Mouse (Mus musculus): Measurements from ENCODE around the gene Gphn. TPM values are rescaled to one million over a fixed set of nuclear protein-coding genes. Genes with fewer than 3 reads are reported as not detected.

The Gphn gene
- total and polyA plus RNA-seq, 3 experiments, result 13.9 to 22.4 (median 18.2) TPM

- peaks cover 0 to 9% of the 10 kb centered on the region in 2 experiments; a peak in 2 of 4 replicates for H3K4me1 ChIP-seq (ENCODE audit: control insufficient read depth in 1 of 2, insufficient read depth in 2 of 2)
- in situ Hi-C loops (cut with MboI; ENCODE audit: low pct_ligation_motif_present, low pct_unique_long_range_greater_than_20kb, low sequenced_read_pairs) (no loop called here), dilution Hi-C loops (cut with MboI; ENCODE audit: extremely low pct_ligation_motif_present, extremely low pct_unique_long_range_greater_than_20kb, low sequenced_read_pairs) (no loop called here)
- H3K4me3 ChIP-seq (replicated peaks in 1 of 3; ENCODE audit: low read depth in 2 of 3, low read length in 2 of 3, poor library complexity in 1 of 3), result no peak overlapping the region
- no peak for DNase-seq (ENCODE audit: extremely low read depth)
- peaks cover 0 to 2% of the 10 kb centered on the region in 2 experiments for H3K36me3 ChIP-seq (replicated peaks in 1 of 2; ENCODE audit: control insufficient read depth in 1 of 2, insufficient read depth in 1 of 2, low read length in 1 of 2)
- TF ChIP-seq MXI1 (IDR thresholded peaks at IDR 0.05; ENCODE audit: low read depth, low read length) (no peak), UBTF (IDR thresholded peaks at IDR 0.05; ENCODE audit: low read depth, low read length) (no peak), NELFE (IDR thresholded peaks at IDR 0.05; ENCODE audit: low read depth, low read length) (no peak), USF1 (IDR thresholded peaks at IDR 0.05; ENCODE audit: low read depth, low read length) (no peak)
- no peaks in the 10 kb centered on the region for H3K79me2 ChIP-seq (replicated peaks; ENCODE audit: control insufficient read depth, extremely low read depth, insufficient read depth, poor library complexity, severe bottlenecking)
- no peak overlapping the region for H3K4me2 ChIP-seq (ENCODE audit: insufficient read depth, low read depth, poor library complexity, severe bottlenecking)
- H3K9me3 ChIP-seq (replicated peaks; ENCODE audit: low read length), result no peaks in the 10 kb centered on the region
- H3K9ac ChIP-seq (ENCODE audit: insufficient read depth, low read depth), result no peak overlapping the region
- H3K27me3 ChIP-seq (replicated peaks), result no peaks in the 10 kb centered on the region
- no peak overlapping the region for H3K27ac ChIP-seq (ENCODE audit: insufficient read depth, low read depth)
These were observed 417.5 kb downstream of the Gphn start for GRCm38 (mm10) chr12:78643691-78644090.

GRCm38 (mm10) chr12:78645282-78645681 is 419.1 kb downstream of the Gphn start:
- Histone ChIP-seq H3K36me3 (replicated peaks in 1 of 2; ENCODE audit: control insufficient read depth in 1 of 2, insufficient read depth in 1 of 2, low read length in 1 of 2) (no peaks in the 10 kb centered on the region), H3K9ac (ENCODE audit: insufficient read depth, low read depth) (no peak overlapping the region), H3K27me3 (replicated peaks) (no peaks in the 10 kb centered on the region), H3K9me3 (replicated peaks; ENCODE audit: low read length) (no peaks in the 10 kb centered on the region), H3K4me3 (replicated peaks in 1 of 3; ENCODE audit: low read depth in 2 of 3, low read length in 2 of 3, poor library complexity in 1 of 3) (no peak overlapping the region), H3K79me2 (replicated peaks; ENCODE audit: control insufficient read depth, extremely low read depth, insufficient read depth, poor library complexity, severe bottlenecking) (no peaks in the 10 kb centered on the region), H3K27ac (ENCODE audit: insufficient read depth, low read depth) (no peak overlapping the region), H3K4me2 (ENCODE audit: insufficient read depth, low read depth, poor library complexity, severe bottlenecking) (no peak overlapping the region), H3K4me1 (ENCODE audit: control insufficient read depth in 1 of 2, insufficient read depth in 2 of 2) (peaks cover 0 to 9% of the 10 kb centered on the region in 2 experiments; a peak in 2 of 4 replicates)
- no peak for DNase-seq (ENCODE audit: extremely low read depth)
- in situ Hi-C loops (cut with MboI; ENCODE audit: low pct_ligation_motif_present, low pct_unique_long_range_greater_than_20kb, low sequenced_read_pairs) (no loop called here), dilution Hi-C loops (cut with MboI; ENCODE audit: extremely low pct_ligation_motif_present, extremely low pct_unique_long_range_greater_than_20kb, low sequenced_read_pairs) (no loop called here)
- TF ChIP-seq SMC3 (IDR thresholded peaks at IDR 0.05; ENCODE audit: low read depth, low read length) (no peak), HCFC1 (IDR thresholded peaks at IDR 0.05; ENCODE audit: low read depth, low read length) (no peak), ZNF384 (IDR thresholded peaks at IDR 0.05; ENCODE audit: low read depth, low read length) (no peak), ZMIZ1 (IDR thresholded peaks at IDR 0.05; ENCODE audit: low read depth, low read length) (no peak), GABPA (IDR thresholded peaks at IDR 0.05; ENCODE audit: insufficient replicate concordance, low read depth, low read length) (no peak), MEF2A (IDR thresholded peaks at IDR 0.05; ENCODE audit: borderline replicate concordance, low read depth, low read length) (no peak), PAX5 (IDR thresholded peaks at IDR 0.05; ENCODE audit: low read length) (no peak), USF1 (IDR thresholded peaks at IDR 0.05; ENCODE audit: low read depth, low read length) (no peak), JUN (IDR thresholded peaks at IDR 0.05; ENCODE audit: insufficient read depth, low read depth, low read length) (no peak), RAD21 (IDR thresholded peaks at IDR 0.05; ENCODE audit: low read depth, low read length) (no peak), RCOR1 (conservative IDR thresholded peaks at IDR 0.05; ENCODE audit: low read depth, low read length) (no peak), UBTF (IDR thresholded peaks at IDR 0.05; ENCODE audit: low read depth, low read length) (no peak), ELF1 (IDR thresholded peaks at IDR 0.05; ENCODE audit: low read depth, low read length) (no peak), EP300 (IDR thresholded peaks at IDR 0.05; ENCODE audit: low read length) (no peak), MAX (IDR thresholded peaks at IDR 0.05; ENCODE audit: low read length) (no peak)
